Mouse (Mus musculus): ENCODE measurements around the gene 4933434E20Rik.

DNA sequence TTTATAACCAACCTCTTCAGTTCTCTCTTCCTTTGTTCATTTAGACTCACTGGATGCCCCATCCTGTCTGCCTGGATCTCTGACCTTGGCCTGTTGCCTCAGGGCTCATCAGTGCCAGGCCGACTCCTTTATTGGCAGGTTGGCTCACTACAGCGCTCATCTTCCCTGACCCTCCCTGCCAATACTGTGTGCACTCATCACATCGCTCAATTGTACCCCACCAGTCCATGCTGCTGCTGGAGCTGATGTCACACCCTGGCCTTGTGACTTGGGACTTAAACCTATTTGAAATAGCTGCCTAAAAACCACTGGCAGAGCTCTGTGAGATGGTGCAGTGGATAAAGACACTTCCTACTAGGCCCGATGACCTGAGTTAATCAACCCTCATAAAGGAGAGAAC lies 16.4 kb downstream of the 4933434E20Rik start:
- TF ChIP-seq MAX (IDR thresholded peaks at IDR 0.05) (no peak), CTCF (IDR thresholded peaks at IDR 0.05; ENCODE audit: control insufficient read depth, insufficient read depth, insufficient read length) (no peak), FOSL1 (IDR thresholded peaks at IDR 0.05; ENCODE audit: insufficient read depth, low read length, poor library complexity, severe bottlenecking) (no peak), MYOD1 (IDR thresholded peaks at IDR 0.05; ENCODE audit: control insufficient read depth, insufficient read length, low read depth) (no peak), MYOG (IDR thresholded peaks at IDR 0.05; ENCODE audit: control insufficient read depth, extremely low read depth, insufficient read length) (no peak), CEBPB (IDR thresholded peaks at IDR 0.05; ENCODE audit: low read depth) (no peak), USF1 (IDR thresholded peaks at IDR 0.05; ENCODE audit: low read depth) (no peak)

Data from C2C12 (cell line).